Mouse (Mus musculus): ENCODE data around the gene Nop10.

- no peak for TF ChIP-seq CTCF (IDR thresholded peaks at IDR 0.05; ENCODE audit: low read depth)
- no peak for TF ChIP-seq EP300 (IDR thresholded peaks at IDR 0.05; ENCODE audit: low read depth)
Observed at GRCm38 (mm10) chr2:112238006-112238405, 23.7 kb upstream of the Nop10 start.
